Mouse (Mus musculus): ENCODE data around the gene Ddr2. TPM values are rescaled to one million over a fixed set of nuclear protein-coding genes. Genes with fewer than 3 reads are reported as not detected.
"Not testable (repeated sequence)": the region's sequence is repeated elsewhere in the genome, so short reads cannot be mapped to it uniquely, and the experiment has no call there.

Gene Ddr2
- polyA plus RNA-seq, 1 experiment from 2014 or later: 2.4 TPM

GRCm38 (mm10) chr1:170141626-170142025 is 31.1 kb upstream of the Ddr2 start:
- no peak for ATAC-seq
- H3K9ac ChIP-seq: no peak overlapping the region
- WGBS (ENCODE audit: insufficient replicate concordance): 89% methylated on average over 5 of the region's 5 CpGs
- peaks cover 46% of the 10 kb centered on the region for H3K36me3 ChIP-seq
- H3K27ac ChIP-seq: no peak overlapping the region
- H3K4me2 ChIP-seq: no peak overlapping the region
- H3K27me3 ChIP-seq (replicated peaks): no peaks in the 10 kb centered on the region
- H3K4me1 ChIP-seq: no peaks in the 10 kb centered on the region
- H3K9me3 ChIP-seq (replicated peaks): no peaks in the 10 kb centered on the region
- no peak overlapping the region for H3K4me3 ChIP-seq

DNA sequence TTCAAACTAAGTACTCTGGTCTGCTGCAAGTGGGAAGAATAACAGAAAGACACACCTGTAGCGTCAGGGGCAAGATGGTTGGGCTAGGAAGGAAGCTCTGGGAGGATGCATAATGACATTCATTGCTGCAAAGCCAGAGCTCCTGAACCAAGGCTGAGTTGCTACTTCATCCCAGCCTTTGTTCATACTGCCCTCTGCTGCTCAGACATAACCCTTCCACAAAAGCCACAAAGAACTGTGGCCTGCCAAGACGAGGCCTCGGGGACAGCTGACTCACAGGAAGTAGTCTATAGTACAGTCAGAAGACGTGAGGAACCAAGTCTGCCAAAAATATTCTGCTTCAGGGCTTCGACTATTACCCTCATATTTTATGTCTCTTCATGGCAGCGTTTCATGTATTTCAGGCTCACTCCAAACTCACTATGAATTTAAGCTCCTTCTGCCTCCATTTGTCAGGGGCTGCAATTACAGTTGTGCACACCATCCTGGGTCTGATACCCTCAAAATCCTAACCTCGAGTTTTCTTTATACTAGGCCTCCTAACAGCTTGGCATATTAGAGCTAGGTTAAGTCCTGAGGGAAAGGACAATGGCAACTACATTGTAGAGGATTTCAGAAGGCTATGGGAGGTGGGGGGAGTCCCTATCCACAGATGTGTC is 25.9 kb upstream of the Ddr2 start:
- no peak overlapping the region for H3K4me3 ChIP-seq
- H3K4me1 ChIP-seq: no peaks in the 10 kb centered on the region
- no peak overlapping the region for H3K9ac ChIP-seq
- H3K9me3 ChIP-seq (replicated peaks): no peaks in the 10 kb centered on the region
- ATAC-seq: peak; percentile 71
- 0 out of 2 replicates have a peak, but pooled peaks cover 3% of the 10 kb centered on the region for H3K36me3 ChIP-seq
- no peak overlapping the region for H3K4me2 ChIP-seq
- H3K27ac ChIP-seq: no peak overlapping the region
- WGBS (ENCODE audit: insufficient replicate concordance): 13% methylated on average over 7 of the region's 7 CpGs
- no peaks in the 10 kb centered on the region for H3K27me3 ChIP-seq (replicated peaks)

DNA sequence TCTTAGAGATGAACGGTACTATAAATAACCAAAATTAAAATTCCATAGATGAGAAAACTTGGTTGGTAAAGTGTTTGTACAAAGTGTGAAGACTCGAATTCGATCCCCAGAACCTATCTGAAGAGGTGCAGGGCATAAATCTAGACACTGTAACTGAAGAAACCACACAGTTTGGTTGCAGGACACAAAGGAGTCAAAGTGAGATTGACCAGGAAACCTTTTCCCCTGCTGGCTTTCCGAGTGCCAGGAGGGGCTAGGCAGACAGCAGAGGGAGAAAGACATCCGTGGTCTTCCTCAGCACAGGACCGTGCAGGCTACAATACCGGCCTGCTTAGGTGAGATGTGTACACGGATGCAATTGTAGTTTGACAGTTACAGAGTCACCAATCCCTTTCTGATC is 23.7 kb upstream of the Ddr2 start:
- no peaks in the 10 kb centered on the region for H3K9me3 ChIP-seq (replicated peaks)
- H3K4me3 ChIP-seq: no peak overlapping the region
- H3K36me3 ChIP-seq: no peaks in the 10 kb centered on the region
- H3K27ac ChIP-seq: no peak overlapping the region
- H3K4me2 ChIP-seq: no peak overlapping the region
- no peaks in the 10 kb centered on the region for H3K27me3 ChIP-seq (replicated peaks)
- no peak for ATAC-seq
- H3K4me1 ChIP-seq: no peaks in the 10 kb centered on the region
- 75% methylated on average over 8 of the region's 8 CpGs for WGBS (ENCODE audit: insufficient replicate concordance)
- H3K9ac ChIP-seq: no peak overlapping the region

- no peaks in the 10 kb centered on the region for H3K9me3 ChIP-seq (replicated peaks)
- ATAC-seq: no peak
- H3K27ac ChIP-seq: no peak overlapping the region
- H3K4me2 ChIP-seq: no peak overlapping the region
- no peak overlapping the region for H3K4me3 ChIP-seq
- no peak overlapping the region for H3K9ac ChIP-seq
- H3K36me3 ChIP-seq: no peaks in the 10 kb centered on the region
- H3K27me3 ChIP-seq (replicated peaks): no peaks in the 10 kb centered on the region
- WGBS (ENCODE audit: insufficient replicate concordance): 73% methylated on average over 3 of the region's 3 CpGs
- H3K4me1 ChIP-seq: no peaks in the 10 kb centered on the region
These were observed 20.4 kb upstream of the Ddr2 start for GRCm38 (mm10) chr1:170130962-170131361.

GRCm38 (mm10) chr1:170124644-170125043 is 14.1 kb upstream of the Ddr2 start:
- H3K9me3 ChIP-seq (replicated peaks): no peaks in the 10 kb centered on the region
- 61% methylated on average over 2 of the region's 2 CpGs for WGBS (ENCODE audit: insufficient replicate concordance)
- H3K27ac ChIP-seq: no peak overlapping the region
- H3K36me3 ChIP-seq: no peaks in the 10 kb centered on the region
- ATAC-seq: no peak
- no peak overlapping the region for H3K4me2 ChIP-seq
- H3K9ac ChIP-seq: no peak overlapping the region
- no peaks in the 10 kb centered on the region for H3K4me1 ChIP-seq
- no peak overlapping the region for H3K4me3 ChIP-seq
- no peaks in the 10 kb centered on the region for H3K27me3 ChIP-seq (replicated peaks)

GRCm38 (mm10) chr1:170113616-170114015 is 3.1 kb upstream of the Ddr2 start:
- no peak overlapping the region for H3K4me3 ChIP-seq

DNA sequence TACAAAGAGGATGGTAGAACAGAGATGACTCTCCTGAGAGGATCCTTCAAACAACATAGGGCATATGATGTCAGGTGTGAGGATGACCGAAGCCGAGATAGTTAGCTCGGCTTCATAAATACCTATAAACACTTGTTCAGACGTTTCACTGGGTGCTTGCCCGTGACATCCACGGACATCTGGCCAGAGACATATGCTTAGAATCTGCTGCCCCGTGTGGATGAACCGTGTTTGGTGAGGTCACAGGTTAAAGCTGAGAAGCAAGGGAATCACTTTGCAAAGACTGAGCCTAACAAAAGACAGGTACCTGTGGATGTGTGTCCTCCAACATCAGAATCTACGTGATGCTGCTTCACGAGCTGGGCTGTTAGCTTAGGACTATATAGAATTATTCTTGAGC is 1.7 kb upstream of the Ddr2 start:
- no peaks in the 10 kb centered on the region for H3K36me3 ChIP-seq
- H3K9ac ChIP-seq: no peak overlapping the region
- H3K9me3 ChIP-seq (replicated peaks): no peaks in the 10 kb centered on the region
- 79% methylated on average over 10 of the region's 10 CpGs for WGBS (ENCODE audit: insufficient replicate concordance)
- H3K27ac ChIP-seq: no peak overlapping the region
- H3K27me3 ChIP-seq (replicated peaks): no peaks in the 10 kb centered on the region
- no peak for ATAC-seq
- no peak overlapping the region for H3K4me2 ChIP-seq
- H3K4me1 ChIP-seq: no peaks in the 10 kb centered on the region
- H3K4me3 ChIP-seq: no peak overlapping the region

More at GRCm38 (mm10) chr1:170113616-170114015, 3.1 kb upstream of the Ddr2 start:
- WGBS (ENCODE audit: insufficient replicate concordance): 65% methylated on average over 6 of the region's 6 CpGs
- Histone ChIP-seq H3K4me2 (no peak overlapping the region), H3K27ac (no peak overlapping the region), H3K36me3 (no peaks in the 10 kb centered on the region), H3K9me3 (replicated peaks) (no peaks in the 10 kb centered on the region), H3K9ac (no peak overlapping the region), H3K4me1 (no peaks in the 10 kb centered on the region), H3K27me3 (replicated peaks) (no peaks in the 10 kb centered on the region)
- ATAC-seq: no peak

DNA sequence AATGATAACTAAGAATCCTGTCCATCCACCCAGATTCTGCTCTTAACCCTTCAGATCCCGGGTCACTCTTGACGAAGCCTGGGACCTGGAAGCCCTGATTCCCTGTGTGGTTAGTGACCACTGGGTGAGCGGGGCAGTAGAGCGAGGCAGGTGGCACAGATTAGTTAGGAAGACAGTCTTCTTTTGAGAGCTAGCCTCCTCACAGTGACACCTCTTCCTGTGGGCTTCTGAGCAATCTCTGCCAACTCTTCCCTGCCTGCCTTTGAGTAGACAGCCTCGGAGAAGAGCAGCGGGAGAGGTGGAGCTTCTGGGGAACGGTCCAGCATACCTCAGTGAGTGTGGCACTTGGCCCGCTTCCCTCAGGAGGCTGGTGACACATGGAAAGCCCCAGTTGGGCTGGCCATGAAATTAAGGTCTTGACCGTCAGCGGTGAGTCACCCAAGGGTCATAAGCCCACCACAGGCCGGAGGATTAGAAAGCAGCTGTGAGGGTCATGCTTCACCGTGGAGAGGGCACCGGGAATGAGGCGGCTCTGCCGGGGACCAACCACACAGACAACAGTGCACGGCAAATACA is 1.2 kb upstream of the Ddr2 start:
- no peaks in the 10 kb centered on the region for H3K36me3 ChIP-seq
- H3K27me3 ChIP-seq (replicated peaks): no peaks in the 10 kb centered on the region
- no peak for ATAC-seq
- H3K27ac ChIP-seq: no peak overlapping the region
- 76% methylated on average over 16 of the region's 16 CpGs for WGBS (ENCODE audit: insufficient replicate concordance)
- no peak overlapping the region for H3K9ac ChIP-seq
- H3K4me3 ChIP-seq: no peak overlapping the region
- no peaks in the 10 kb centered on the region for H3K4me1 ChIP-seq
- H3K4me2 ChIP-seq: no peak overlapping the region
- H3K9me3 ChIP-seq (replicated peaks): no peaks in the 10 kb centered on the region

DNA sequence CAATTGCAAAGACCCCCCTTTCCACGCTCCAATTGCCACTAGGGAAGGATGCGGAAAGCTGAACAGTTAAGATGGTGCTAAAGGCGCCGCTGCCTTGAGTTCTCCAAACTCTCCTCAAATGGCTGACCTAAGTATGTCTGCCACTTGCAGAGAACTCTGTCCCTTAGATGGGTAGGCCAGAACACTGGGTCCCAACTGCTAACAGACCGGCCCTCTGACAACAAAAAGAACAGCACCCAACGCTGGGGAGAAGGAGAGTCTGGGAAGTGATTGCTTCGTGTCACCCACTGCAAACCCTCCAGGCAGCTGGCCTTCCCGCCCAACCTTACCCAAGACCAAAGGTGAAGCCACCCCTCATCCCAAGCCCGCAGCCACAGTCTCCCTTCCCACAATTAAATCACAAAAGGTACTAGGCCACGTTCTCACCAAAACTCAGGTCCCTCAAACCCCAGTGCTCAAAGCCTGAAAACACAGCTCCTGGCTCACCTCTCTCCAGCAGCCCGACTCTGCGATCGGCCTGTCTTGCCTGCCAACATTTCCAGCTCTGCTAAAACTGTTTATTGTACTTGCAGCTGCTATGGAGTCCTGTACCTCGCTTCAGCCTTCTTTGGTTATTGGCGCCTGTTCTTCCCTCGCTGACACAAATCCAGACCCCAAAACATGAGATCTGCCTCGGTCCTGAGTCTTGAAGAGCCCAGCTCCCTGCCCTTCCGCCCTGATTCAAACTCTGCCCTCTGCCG is 616 bp downstream of the Ddr2 start:
- Histone ChIP-seq H3K9me3 (replicated peaks) (no peaks in the 10 kb centered on the region), H3K9ac (no peak overlapping the region), H3K27me3 (replicated peaks) (no peaks in the 10 kb centered on the region), H3K4me1 (no peaks in the 10 kb centered on the region), H3K36me3 (no peaks in the 10 kb centered on the region), H3K4me3 (no peak overlapping the region; the same call in 1 of the 2 replicates), H3K4me2 (no peak overlapping the region), H3K27ac (no peak overlapping the region)
- WGBS (ENCODE audit: insufficient replicate concordance): 72% methylated on average over 19 of the region's 19 CpGs
- ATAC-seq: no peak

DNA sequence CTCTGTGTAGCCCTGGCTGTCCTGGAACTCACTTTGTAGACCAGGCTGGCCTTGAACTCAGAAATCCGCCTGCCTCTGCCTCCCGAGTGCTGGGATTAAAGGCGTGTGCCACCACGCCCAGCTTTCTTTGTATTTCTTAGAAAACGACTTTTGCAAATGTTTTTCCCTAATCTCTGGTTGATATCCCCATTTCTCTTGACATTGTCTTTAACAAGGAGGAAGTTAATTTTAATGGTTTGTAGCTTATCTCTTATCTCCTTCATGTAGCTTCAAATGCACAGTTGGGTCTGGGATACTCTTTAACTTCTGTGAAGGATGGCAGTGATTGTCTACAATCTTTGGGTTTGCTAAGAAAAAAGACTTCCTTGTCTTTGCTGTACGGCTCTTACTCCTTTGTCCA is 7.7 kb downstream of the Ddr2 start:
- H3K4me3 ChIP-seq; H3K27ac ChIP-seq; H3K9me3 ChIP-seq (replicated peaks); ATAC-seq; H3K4me2 ChIP-seq; H3K27me3 ChIP-seq (replicated peaks); H3K36me3 ChIP-seq; H3K4me1 ChIP-seq; H3K9ac ChIP-seq: not testable (repeated sequence)
- 55% methylated on average over 6 of the region's 6 CpGs for WGBS (ENCODE audit: insufficient replicate concordance)

GRCm38 (mm10) chr1:170086631-170087030 is 23.9 kb downstream of the Ddr2 start:
- Histone ChIP-seq H3K4me3 (no peak overlapping the region), H3K4me1 (no peaks in the 10 kb centered on the region), H3K9ac (no peak overlapping the region), H3K4me2 (no peak overlapping the region), H3K36me3 (no peaks in the 10 kb centered on the region), H3K27ac (no peak overlapping the region), H3K27me3 (replicated peaks) (no peaks in the 10 kb centered on the region), H3K9me3 (replicated peaks) (no peaks in the 10 kb centered on the region)
- WGBS (ENCODE audit: insufficient replicate concordance): 70% methylated on average over 7 of the region's 7 CpGs
- no peak for ATAC-seq

GRCm38 (mm10) chr1:170084151-170084796 is 26.3 kb downstream of the Ddr2 start:
- no peak overlapping the region for H3K4me2 ChIP-seq
- H3K36me3 ChIP-seq: no peaks in the 10 kb centered on the region
- no peak for ATAC-seq
- H3K9me3 ChIP-seq (replicated peaks): no peaks in the 10 kb centered on the region
- H3K27ac ChIP-seq: no peak overlapping the region
- 65% methylated on average over 12 of the region's 12 CpGs for WGBS (ENCODE audit: insufficient replicate concordance)
- no peak overlapping the region for H3K4me3 ChIP-seq
- no peaks in the 10 kb centered on the region for H3K27me3 ChIP-seq (replicated peaks)
- H3K4me1 ChIP-seq: no peaks in the 10 kb centered on the region
- H3K9ac ChIP-seq: no peak overlapping the region
